Mouse (Mus musculus): ENCODE data around the gene Psg16.

DNA sequence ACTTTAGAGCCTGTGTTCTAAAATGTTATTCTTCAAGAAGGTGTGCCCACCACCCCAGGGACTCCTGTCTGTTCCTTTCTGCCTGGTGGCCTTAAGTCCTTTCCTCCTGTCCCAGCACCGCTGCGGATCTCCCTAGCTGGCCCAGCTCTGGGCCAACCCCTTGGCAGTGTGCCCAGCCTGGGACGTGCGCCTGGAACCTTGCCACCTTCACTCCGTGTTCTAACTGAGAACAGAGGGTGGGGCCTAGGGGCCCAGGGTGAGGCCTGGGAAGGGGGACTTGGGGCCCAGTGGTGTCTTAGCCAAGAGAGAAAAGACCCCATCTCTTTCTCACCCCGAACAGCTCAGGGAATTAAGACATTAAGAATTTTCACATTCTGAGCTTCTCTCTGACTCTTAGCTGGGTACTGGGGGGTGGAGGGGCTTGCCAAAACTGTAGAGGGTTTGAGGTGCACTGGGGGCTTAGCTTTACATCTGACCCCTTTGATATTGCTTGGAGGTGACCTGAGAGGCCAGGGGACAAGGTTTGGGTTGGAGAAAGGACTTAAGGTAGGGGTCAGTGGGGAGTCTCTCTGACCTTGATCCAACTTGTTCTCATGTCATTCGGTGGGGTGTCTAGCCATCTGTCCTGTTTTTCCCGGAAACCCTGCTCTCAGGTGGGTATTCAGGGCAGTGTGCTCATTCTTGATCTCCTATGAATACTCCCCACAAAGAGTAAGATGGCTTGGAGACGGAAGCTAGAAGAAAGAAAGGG lies 13.6 kb upstream of the Psg16 start:
- TF ChIP-seq CTCF (IDR thresholded peaks at IDR 0.05; ENCODE audit: extremely low read depth, insufficient read depth, low read length) (no peak), POLR2A (IDR thresholded peaks at IDR 0.05; ENCODE audit: extremely low read depth, insufficient read depth, low read length) (0 out of 2 replicates have a peak, but pooled peaks have one; percentile 44)

Measured in cortical plate, adult 2 months (tissue).